Mouse (Mus musculus): ENCODE data around the gene AC192777.2.
"Not testable (repeated sequence)": the region's sequence is repeated elsewhere in the genome, so short reads cannot be mapped to it uniquely, and the experiment has no call there.

The AC192777.2 gene

GRCm38 (mm10) chr17:40095150-40095549 is at the start of gene AC192777.2:
AC192777.2 (plus strand) TSS chr17:40095450.
- DNase-seq (ENCODE audit: low spot score in 2 of 2), result not testable (repeated sequence)

DNA sequence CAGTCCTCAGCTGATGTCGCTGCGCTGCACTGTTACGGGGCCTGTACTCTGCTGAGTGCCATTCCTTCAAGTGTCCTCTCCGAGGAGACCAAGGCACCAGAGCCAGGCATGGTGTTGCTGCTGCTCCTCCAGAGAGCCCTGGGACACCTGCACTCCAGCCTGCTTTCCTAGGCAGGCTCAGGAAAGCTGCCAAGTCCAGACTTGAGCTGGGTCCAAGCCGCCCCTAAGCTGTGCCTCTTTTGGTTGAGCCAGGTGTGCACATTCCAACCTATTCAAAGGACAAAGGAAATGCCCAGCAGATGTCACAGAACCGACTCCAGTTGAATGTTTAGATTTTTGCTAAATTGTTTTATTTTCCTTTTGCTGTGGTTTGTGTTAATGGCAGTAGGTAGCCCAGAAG is 20.9 kb downstream of the AC192777.2 start:
- DNase-seq (ENCODE audit: low spot score in 2 of 2), result not testable (repeated sequence)

GRCm38 (mm10) chr17:40116877-40117276 is 21.6 kb downstream of the AC192777.2 start:
- not testable (repeated sequence) for DNase-seq (ENCODE audit: low spot score in 2 of 2)
